Comparison of ENCODE assay signal across 8 mouse cellular contexts in genomic region chr1:135283826-135284291, GRCm38 (mm10). TPM values are rescaled to one million over a fixed set of nuclear protein-coding genes. Genes with fewer than 3 reads are reported as not detected.
DNase-seq lines count a peak whose midpoint lies in the region; ATAC-seq and TF ChIP-seq lines count a peak whose summit lies in the region.

Gene Rnpep, minus strand, starts transcription at chr1:135284084.

- H3K36me3 ChIP-seq in hindbrain, embryonic 16.5 days (ENCODE audit: control insufficient read depth, insufficient read depth, low read length) = no peaks in the 10 kb centered on the region

- H3K27ac ChIP-seq in gastrocnemius, adult 2 months = peak within 1 kb of the TSS; percentile 91
- H3K27ac ChIP-seq in hindbrain, embryonic 16.5 days (ENCODE audit: low read depth, low read length) = peak within 1 kb of the TSS; percentile 94

- ATAC-seq in activated CD4-positive, CD25-positive, alpha-beta regulatory T cell, adult 4 months = peak; percentile 79
- ATAC-seq in common myeloid progenitor, adult 5-6 weeks (replicated peaks; ENCODE audit: low read depth, poor library complexity, severe bottlenecking) = peak; percentile 66
- ATAC-seq in hindbrain, embryonic 16.5 days = peak; percentile 90

- intact Hi-C loops in gastrocnemius, adult 2 months (cut with DNase I) = loop anchor here (5.0 kb wide), 2 partner anchors 33 to 83 kb away; no protein-coding TSS in a partner anchor

- H3K4me3 ChIP-seq in gastrocnemius, adult 2 months = peak within 1 kb of the TSS; percentile 84
- H3K4me3 ChIP-seq in hindbrain, embryonic 16.5 days (ENCODE audit: low read length) = peak within 1 kb of the TSS; percentile 92

- no peaks in the 10 kb centered on the region for H3K27me3 ChIP-seq in hindbrain, embryonic 16.5 days (replicated peaks; ENCODE audit: control insufficient read depth, insufficient read depth, low read length)

- peak within 1 kb of the TSS; percentile 98 for H3K9ac ChIP-seq in hindbrain, embryonic 16.5 days (ENCODE audit: low read depth, low read length)

- TF ChIP-seq CTCF in gastrocnemius, adult 2 months (IDR thresholded peaks at IDR 0.05) = no peak

- peaks cover 17% of the 10 kb centered on the region for H3K4me1 ChIP-seq in hindbrain, embryonic 16.5 days (ENCODE audit: control insufficient read depth, insufficient read depth, low read depth, low read length)

- WGBS in hindbrain, embryonic 16.5 days = 0% methylated on average over 31 of the region's 39 CpGs

- DNase-seq in gastrocnemius, adult 2 months = peak; percentile 84
- DNase-seq in left cerebral cortex, adult 18-20 months (ENCODE audit: low spot score in 2 of 2) = peak; percentile 56 to 79
- peak; percentile 84 to 86 for DNase-seq in lung, postnatal 4 days
- peak; percentile 44 for DNase-seq in retina, postnatal 7 days (ENCODE audit: low read depth, low spot score)
- peak; percentile 69 for DNase-seq in urinary bladder, postnatal 14 days (ENCODE audit: low spot score)

- H3K4me2 ChIP-seq in hindbrain, embryonic 16.5 days (ENCODE audit: low read length) = peak within 1 kb of the TSS; percentile 89

- H3K9me3 ChIP-seq in hindbrain, embryonic 16.5 days (ENCODE audit: control insufficient read depth, low read length) = no peaks in the 10 kb centered on the region

RNA-seq across cellular contexts. Expression of gene Rnpep, which starts in this region (rescaled TPM):
- polyA plus RNA-seq in activated CD4-positive, CD25-positive, alpha-beta regulatory T cell, adult 4 months (2017; shearing (Covaris generic)) = 10 to 100 TPM; 45.4 to 51.9 TPM
- total RNA-seq in common myeloid progenitor, adult 5-6 weeks (2017) = 34.2 and 51.4 TPM in 2 replicates
- total RNA-seq in gastrocnemius, adult 2 months (2021) = 10 to 100 TPM; 11.9 to 15.8 TPM
- polyA plus RNA-seq in hindbrain, embryonic 16.5 days (2015; fragmentation: Nextera tagmentation; extraction: Ambion mirVana) = 94.1 and 105 TPM in 2 replicates
- 10 to 100 TPM; 46.9 to 54.7 TPM for total RNA-seq in left cerebral cortex, adult 18-20 months (2021)

Comparison
In these comparisons a context has a peak if more than half of its experiments do, and no peak if none do; other contexts are left out.
1. Peak in every context shown above with its lines: DNase-seq, ATAC-seq, H3K4me3 ChIP-seq and H3K27ac ChIP-seq.